Mouse (Mus musculus) MN1 (cell line): ENCODE measurements around the gene Nrarp.

Source experiments
- DNase-seq: peaks from one replicate; pipeline ENCODE4 v3.0.0-alpha.2; 2016; ENCODE audit warnings: low spot score

The Nrarp gene

GRCm38 (mm10) chr2:25196172-25196954, 15.8 kb downstream of the Nrarp start, which contains the start of gene Tor4a:
TSS of gene Tor4a (minus strand) at chr2:25196886.
- peak; percentile 49 for DNase-seq

GRCm38 (mm10) chr2:25197191-25197590, 16.6 kb downstream of the Nrarp start:
- DNase-seq, result no peak

- DNase-seq, result no peak
These were observed 17.4 kb downstream of the Nrarp start for GRCm38 (mm10) chr2:25197946-25198345.

DNA sequence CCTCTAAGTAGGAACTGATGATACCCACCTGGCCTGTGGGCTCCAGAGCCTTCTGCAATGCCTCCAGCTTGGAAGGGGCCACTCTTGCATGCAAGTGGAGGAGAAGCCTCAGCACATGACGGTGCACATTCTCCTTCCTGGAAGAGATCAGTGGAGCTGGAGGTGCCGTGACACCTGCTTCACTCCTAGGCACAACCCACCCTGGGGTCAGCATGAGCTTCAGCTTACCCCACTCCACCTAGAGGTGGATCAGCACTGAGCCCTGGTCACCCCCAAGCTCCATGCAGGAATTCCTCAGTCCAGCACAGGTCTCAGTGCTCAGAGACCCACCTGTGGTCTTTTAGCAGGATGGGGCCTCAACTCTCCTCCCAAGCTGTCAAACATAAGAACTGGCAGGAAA, 20.1 kb downstream of the Nrarp start:
- DNase-seq, result no peak

GRCm38 (mm10) chr2:25203631-25204214, 23.2 kb downstream of the Nrarp start:
- peak; percentile 70 for DNase-seq

DNA sequence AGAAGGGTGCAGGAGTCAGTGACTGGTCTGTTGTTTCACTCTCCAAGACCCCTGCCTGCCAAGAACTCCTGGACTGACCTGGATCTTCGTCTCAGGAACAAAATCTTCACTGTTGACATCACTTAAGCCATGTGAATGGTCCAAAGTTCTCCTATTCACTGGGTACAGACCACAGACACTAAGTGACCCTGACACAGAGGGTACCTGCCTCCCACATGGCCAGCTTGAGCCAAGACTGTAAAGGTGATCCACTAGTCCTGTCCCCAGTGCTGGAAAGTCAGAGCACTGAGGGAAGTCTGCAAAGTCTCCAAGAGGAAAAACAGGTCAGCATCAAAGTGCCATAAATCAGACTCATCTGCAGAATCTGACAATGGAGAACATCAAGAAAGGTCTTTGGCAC, 27.0 kb downstream of the Nrarp start:
- DNase-seq, result no peak

DNA sequence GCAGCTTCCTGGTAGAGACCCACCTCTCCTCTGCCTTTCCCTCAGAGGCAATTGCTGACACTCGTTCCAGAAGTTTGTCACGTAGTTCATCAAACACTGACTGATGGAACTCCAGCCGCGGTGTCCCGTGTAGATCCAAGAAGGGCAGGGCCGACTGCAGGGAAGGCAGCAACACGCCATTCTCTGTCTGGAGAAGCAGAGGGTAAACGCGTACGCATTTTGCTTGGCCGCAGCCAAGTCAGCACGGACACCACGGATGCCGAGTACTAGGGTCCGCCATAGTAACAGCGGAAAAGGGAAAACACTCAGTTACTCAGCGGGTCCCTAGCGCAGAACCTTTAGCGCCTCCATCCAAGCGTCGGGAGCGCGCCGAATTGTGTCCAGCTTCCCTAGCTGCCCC, 30.1 kb downstream of the Nrarp start:
- DNase-seq, result no peak

DNA sequence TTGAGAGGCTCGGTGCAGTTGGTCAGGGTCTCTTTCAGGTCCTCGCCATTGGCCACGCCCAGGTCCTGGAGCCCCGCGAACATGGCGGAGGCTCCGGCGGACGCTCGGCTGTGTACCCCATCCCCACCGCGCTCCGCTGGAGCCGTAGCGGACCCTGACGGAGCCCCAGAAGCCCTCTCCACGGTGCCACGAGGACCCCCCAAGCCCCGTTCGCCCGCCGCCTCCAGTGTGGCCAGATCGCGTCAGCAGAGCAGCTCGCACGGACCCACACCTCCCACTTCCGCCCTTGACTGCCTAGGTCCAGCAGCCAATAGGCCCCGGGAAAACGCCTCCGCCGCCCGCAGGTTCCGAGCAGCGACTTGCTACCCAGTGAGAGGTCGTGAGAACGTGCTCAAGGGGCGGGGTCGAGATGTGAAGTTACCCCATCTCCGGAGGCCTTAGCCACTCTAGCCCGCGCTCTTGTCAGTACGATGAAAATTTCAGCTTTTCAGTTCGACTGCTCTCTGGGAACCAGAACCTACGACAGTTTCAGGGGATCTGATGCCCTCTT, 30.6 kb downstream of the Nrarp start, which contains the start of gene Nelfb:
TSS of gene Nelfb (minus strand) at position 369 of the 550 bp plus-strand sequence.
- DNase-seq, result peak; percentile 91

DNA sequence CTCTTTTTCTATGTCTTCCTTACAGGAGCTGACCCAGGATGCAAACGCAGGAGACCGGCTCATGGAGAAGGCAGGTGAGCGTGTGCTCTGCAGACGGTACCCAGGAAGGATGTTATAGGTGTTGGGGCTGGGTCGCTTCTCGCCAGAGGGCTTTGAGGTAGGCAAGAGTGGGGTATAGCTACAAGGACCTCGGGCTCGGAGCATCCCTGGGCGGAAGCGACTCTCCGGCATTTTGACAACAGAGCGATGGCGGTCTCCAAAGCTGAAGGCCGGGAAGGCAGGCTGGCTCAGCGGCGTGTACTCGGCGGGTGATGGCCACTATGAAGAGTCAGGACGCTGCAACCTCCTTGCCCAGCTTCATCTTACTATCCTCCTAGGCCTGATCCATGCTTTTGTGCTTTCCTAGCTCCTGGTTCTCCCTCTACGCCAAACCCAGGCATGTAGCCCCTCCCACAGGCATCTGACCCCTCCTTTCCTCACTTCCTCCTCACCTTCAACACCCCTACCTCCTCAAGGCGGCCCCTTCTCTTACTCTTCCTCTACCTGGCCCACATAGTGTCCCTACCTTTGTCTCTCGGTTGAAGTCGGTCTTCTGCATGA, 32.8 kb downstream of the Nrarp start:
- no peak for DNase-seq

GRCm38 (mm10) chr2:25214444-25214843, 33.9 kb downstream of the Nrarp start, which contains the start of gene Stpg3:
TSS of gene Stpg3 (minus strand) at chr2:25214637.
- DNase-seq, result no peak

DNA sequence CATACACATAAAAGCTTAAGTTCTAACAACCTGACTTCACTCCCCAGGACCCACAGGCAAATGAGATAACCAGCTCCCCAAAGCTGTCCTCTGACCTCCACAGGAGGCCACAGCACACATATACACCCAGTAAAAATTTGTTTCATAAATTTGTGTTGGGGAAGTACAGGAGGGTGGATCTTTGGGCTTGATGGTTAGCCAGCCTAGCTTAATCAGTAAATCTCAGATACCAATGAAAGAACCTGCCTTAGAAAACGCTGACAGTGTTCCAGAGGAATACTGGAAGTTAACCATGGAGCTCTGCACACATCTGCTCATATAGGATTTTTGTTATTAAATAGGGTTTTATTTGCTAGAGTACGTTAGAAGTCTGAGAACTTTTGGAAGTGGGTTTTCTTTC, 37.1 kb downstream of the Nrarp start:
- no peak for DNase-seq

- no peak for DNase-seq
These were observed 37.9 kb downstream of the Nrarp start, which contains the start of gene Fam166a for GRCm38 (mm10) chr2:25218445-25218844. TSS of gene Fam166a (plus strand) at chr2:25218745.

DNA sequence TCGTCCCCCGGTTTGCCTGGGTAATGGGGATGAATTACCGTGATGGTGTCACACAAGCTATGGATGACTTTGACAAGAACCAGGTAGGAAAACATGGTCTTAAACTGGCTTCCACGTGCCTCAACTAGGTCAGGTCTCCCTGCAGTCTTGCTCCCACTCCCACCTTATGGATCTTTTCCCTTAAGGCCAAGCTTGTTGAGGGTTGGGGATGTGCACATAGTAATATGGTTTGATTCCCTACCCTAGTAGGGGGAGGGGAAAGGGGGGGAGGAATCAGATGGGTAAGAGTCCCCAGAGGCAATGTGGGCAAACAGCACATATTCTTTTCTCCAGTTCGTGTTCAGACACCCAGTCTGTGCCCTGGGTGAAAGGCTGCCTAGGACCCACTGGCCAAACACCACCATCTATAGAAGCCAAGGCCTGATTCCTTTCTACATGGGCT, 40.8 kb downstream of the Nrarp start:
- DNase-seq, result no peak

DNA sequence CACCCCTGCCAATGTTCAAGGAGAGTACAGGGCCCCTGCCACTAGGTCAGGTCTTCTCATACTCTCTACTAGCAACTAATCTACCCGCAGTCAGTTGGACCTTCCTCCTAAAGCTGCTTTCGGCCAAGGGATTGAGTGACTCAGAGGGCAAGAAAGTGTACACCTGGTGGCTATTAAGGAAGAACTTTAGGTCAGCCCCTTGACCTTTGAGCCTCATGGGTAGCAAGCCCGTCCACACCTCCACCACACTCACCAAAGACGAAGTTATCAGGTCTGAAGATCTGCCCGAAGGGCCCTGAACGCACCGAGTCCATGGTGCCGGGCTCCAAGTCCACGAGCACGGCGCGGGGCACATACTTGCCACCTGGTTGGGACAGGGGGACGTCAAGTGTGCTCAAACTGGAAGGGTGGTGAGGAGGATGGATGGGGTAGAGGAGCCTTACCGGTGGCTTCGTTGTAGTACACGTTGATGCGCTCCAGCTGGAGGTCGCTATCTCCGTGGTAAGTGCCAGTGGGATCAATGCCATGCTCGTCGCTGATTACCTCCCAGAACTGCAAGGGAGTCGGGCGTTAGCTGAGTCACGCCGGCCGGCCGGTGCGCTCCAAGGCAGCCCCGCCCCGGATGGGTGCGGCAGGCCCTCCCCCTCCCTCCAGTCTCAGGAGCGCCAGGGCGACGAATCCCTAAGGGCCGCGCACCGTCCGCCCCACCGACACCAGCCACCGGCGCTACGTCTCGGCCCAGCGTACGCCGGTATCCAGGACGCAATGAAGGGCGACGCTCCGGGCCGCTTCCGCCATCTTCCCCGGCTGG, 43.3 kb downstream of the Nrarp start:
- DNase-seq, result peak; percentile 90

- no peak for DNase-seq
These were observed 43.9 kb downstream of the Nrarp start, which contains the start of gene Tubb4b for GRCm38 (mm10) chr2:25224492-25224765. TSS of gene Tubb4b (minus strand) at chr2:25224702.

DNA sequence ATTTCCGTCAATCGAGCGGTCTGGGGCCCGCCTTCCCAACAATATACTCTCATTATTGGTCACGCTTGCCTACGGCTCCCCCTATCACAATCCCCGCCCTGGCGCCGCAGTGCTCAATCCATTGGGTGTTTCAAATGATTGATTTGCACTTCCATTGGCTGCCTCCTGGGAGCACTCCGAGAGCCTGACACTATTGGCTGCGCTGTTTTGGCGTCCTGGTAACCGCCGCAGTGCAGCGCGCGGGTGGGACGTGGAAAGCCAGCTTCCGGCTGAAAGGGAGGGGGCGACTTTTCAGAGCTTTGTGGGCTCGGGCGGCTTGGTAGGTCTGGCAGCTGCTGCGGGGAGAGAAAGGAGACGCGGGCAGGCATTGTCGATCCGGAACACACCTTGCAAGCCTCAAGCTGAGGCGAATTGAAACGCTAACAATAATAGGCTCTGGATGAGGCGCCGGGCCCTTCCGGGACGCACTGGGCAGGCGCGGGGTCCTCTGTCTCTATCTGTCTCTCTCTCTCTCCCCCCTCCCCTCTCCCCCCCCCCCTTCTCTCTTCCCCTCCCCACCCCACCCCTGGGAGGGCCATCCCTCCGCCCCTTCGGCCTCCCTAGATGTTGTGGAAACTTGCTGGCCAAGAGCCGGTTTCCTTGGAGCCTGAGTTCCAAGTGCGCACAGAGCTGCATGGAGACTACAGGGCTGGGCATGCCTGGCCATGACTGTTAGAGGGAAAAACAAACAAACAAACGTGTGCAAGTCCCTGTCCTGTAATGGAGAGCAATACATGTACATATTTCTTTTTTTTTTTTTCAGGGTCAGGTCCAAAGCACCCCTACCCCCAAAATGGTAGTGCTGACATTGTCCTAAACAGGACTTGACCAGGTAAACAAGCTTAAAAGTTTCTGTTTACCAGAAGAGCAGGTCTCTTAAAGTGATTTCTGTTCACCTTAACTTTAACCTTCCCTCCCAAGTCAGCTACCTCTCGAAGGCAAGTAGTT, 44.5 kb downstream of the Nrarp start:
- DNase-seq, result peak; percentile 99

DNA sequence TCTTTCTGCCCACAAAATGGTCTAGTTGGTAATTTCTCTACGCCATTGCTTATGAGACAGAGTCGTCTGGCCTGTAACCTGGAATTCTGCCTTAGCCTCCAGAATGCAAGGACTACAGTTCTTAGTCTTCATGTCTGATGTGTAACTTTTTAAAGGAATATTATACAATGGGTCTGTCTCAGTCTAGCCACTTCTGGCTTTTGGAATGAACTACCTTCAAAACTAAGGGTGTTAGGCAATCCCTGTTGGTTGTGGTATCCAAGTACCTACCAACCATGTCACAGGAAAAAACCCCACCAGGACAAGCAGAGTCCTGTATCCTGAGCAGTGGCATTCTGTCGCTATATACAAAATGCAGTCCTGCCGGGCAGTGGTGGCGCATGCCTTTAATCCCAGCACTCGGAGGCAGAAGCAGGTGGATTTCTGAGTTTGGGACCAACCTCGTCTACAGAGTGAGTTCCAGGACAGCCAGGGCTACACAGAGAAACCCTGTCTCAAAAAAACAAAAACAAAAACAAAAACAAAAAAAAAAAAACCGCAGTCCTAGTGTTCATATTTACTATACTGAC, 45.3 kb downstream of the Nrarp start:
- no peak for DNase-seq

- no peak for DNase-seq
These were observed 46.3 kb downstream of the Nrarp start for GRCm38 (mm10) chr2:25226864-25227263.

- DNase-seq, result no peak
These were observed 46.8 kb downstream of the Nrarp start for GRCm38 (mm10) chr2:25227406-25227805.

GRCm38 (mm10) chr2:25228431-25228889, 47.9 kb downstream of the Nrarp start:
- peak; percentile 86 for DNase-seq
